Mouse (Mus musculus) megakaryocyte, embryonic 14.5 days (primary cell): Measurements from ENCODE around the gene Fyttd1.

ENCODE experiments used
- FLI1 ChIP-seq: IDR thresholded peaks from 2 replicates; pipeline ENCODE4 v1.6.1; 2012; ENCODE audit warnings: low read length, inconsistent platforms, mixed read lengths
- GATA1 ChIP-seq: IDR thresholded peaks from 3 replicates; pipeline ENCODE4 v1.6.1; 2012; ENCODE audit warnings: mixed read lengths, low read length, inconsistent platforms, borderline replicate concordance

DNA sequence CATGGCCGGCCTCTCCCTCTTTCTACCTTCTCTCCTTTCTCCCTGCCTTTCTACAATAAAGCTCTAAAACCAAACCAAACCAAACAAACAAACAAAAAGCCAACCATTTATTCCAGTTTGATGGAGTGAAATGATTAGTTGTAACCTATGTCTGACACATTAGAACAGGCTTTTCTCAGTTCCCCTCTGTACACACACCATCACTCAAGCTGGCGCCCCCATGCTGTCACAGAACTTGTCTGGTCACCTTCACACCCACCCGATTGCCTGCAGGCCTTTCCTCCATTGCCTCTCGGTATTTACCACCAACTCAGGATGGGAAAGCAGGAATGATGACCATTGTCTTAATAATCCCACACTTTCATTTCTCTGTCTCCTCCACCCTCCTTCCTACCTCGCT lies 79.6 kb downstream of the Fyttd1 start:
- TF ChIP-seq GATA1 (no peak), FLI1 (no peak)
